10 mouse cellular contexts compared by ENCODE assay signal in the genomic region with DNA sequence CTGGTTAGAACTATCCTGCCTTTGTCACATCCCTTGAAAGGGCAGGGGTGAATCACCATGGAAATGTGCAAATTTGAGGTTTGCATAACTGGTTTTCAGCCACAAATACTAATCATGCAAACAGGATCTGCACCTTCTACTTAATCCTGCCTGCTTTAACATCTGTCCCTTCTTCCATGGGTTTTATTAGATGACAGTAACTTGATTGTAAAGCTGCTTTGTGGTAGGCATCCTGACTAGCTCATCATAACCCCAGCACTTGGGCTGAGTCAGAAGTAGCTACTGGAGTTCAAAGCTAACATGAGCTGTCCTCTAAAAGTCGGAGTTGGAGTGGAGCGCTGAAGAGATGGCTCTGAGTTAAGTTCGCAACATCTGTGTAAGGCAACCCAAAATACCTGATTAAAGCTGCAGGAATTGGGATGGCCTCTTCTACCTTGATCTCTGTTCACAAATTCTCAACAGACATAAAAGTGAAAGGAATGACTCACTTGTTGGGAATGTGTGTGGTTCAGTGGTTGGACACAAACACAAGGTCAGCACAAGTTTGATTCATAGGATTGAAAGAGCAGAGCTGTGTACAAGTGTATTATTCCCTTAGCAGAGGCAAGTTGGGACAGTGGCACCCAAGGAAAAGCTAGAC. TPM values are rescaled to one million over a fixed set of nuclear protein-coding genes. Genes with fewer than 3 reads are reported as not detected.
A peak's percentile ranks its signal among the peaks of the same experiment; 100 is the strongest.
DNase-seq lines count a peak whose midpoint lies in the region; ATAC-seq and TF ChIP-seq lines count a peak whose summit lies in the region.
"Had no signal": no experiment of that assay in that cellular context is flagged by ENCODE, and none has a peak within 500 bp of the region (broad histone marks: within the 10 kb centered on the region; RNA-seq: fewer than 3 reads in every experiment).

No protein-coding gene starts in this region.

- no peaks in the 10 kb centered on the region for H3K9me3 ChIP-seq in heart, embryonic 14.5 days (ENCODE audit: control insufficient read depth, low read length)
- H3K9me3 ChIP-seq in liver, embryonic 14.5 days (ENCODE audit: control insufficient read depth, low read length): no peaks in the 10 kb centered on the region

- H3K36me3 ChIP-seq in heart, embryonic 14.5 days (ENCODE audit: control insufficient read depth, insufficient read depth, low read length): peaks cover 59% of the 10 kb centered on the region
- H3K36me3 ChIP-seq in C2C12 (ENCODE audit: control insufficient read depth, insufficient read depth): peaks cover 57% of the 10 kb centered on the region
- H3K36me3 ChIP-seq in liver, embryonic 14.5 days (replicated peaks; ENCODE audit: control insufficient read depth, insufficient read depth, low read depth): peaks cover 56% of the 10 kb centered on the region

- WGBS in heart, embryonic 14.5 days: 76% methylated on average over 3 of the region's 3 CpGs
- WGBS in liver, embryonic 14.5 days (ENCODE audit: insufficient replicate concordance): 85% methylated on average over 3 of the region's 3 CpGs
- 91% methylated on average over 3 of the region's 3 CpGs for WGBS in cerebellum, adult 2 months

- peaks cover 98% of the 10 kb centered on the region for H3K79me2 ChIP-seq in C2C12 (ENCODE audit: control insufficient read depth, insufficient read depth)

- peaks cover 39 to 80% of the 10 kb centered on the region in 2 experiments for H3K4me1 ChIP-seq in heart, embryonic 14.5 days (ENCODE audit: control insufficient read depth in 2 of 2, insufficient read depth in 2 of 2, low read length in 2 of 2)
- H3K4me1 ChIP-seq in liver, embryonic 14.5 days (replicated peaks; ENCODE audit: control insufficient read depth in 2 of 2, insufficient read depth in 2 of 2, low read length in 1 of 2): peaks cover 68 to 76% of the 10 kb centered on the region in 2 experiments
- peaks cover 20% of the 10 kb centered on the region for H3K4me1 ChIP-seq in cerebellum, adult 2 months (ENCODE audit: control insufficient read depth, insufficient read depth, low read length)

- H3K4me2 ChIP-seq in heart, embryonic 14.5 days (ENCODE audit: low read length): peak overlapping the region; percentile 97; the same call in 1 of the 2 replicates
- H3K4me2 ChIP-seq in liver, embryonic 14.5 days (ENCODE audit: low read depth): peak overlapping the region; percentile 45

- no peak for DNase-seq in heart, adult 9 months (ENCODE audit: low spot score in 2 of 2)
- peak; percentile 72 for DNase-seq in NIH3T3 (ENCODE audit: low read depth)
- no peak for DNase-seq in liver, embryonic 14.5 days (ENCODE audit: low read depth in 3 of 3, low spot score in 3 of 3)
- no peak for DNase-seq in c-Kit-positive CD71-positive TER-119-positive erythroid progenitor cells, embryonic 14.5 days (ENCODE audit: low spot score)
- no peak for DNase-seq in cerebellum, adult 2 months
- no peak for DNase-seq in natural killer cell, adult 2 months (ENCODE audit: low spot score in 2 of 2)
- DNase-seq: kidney, postnatal 4 days; thymus, postnatal 25 days had no signal

- TF ChIP-seq EP300 in liver, embryonic 14.5 days (IDR thresholded peaks at IDR 0.05; ENCODE audit: low read depth): no peak

- no peak overlapping the region for H3K9ac ChIP-seq in heart, embryonic 14.5 days (ENCODE audit: low read length)
- H3K9ac ChIP-seq in liver, embryonic 14.5 days (replicated peaks): no peak overlapping the region; the same call in 1 of the 2 replicates

- no peak overlapping the region for H3ac ChIP-seq in C2C12 (ENCODE audit: control insufficient read depth, insufficient read length, low read depth)

- H3K4me3 ChIP-seq in heart, embryonic 14.5 days (ENCODE audit: control insufficient read depth in 1 of 2, insufficient read depth in 1 of 2, low read depth in 1 of 2, low read length in 2 of 2): no peak overlapping the region
- no peak overlapping the region for H3K4me3 ChIP-seq in C2C12 (ENCODE audit: insufficient read depth, poor library complexity, severe bottlenecking)
- no peak overlapping the region for H3K4me3 ChIP-seq in liver, embryonic 14.5 days (ENCODE audit: insufficient read depth in 1 of 2, low read depth in 2 of 2, low read length in 2 of 2)
- no peak overlapping the region for H3K4me3 ChIP-seq in cerebellum, adult 2 months (replicated peaks; ENCODE audit: insufficient read depth, low read depth, low read length)

- no peak for TF ChIP-seq POLR2A in cerebellum, adult 2 months (IDR thresholded peaks at IDR 0.05; ENCODE audit: borderline replicate concordance, insufficient read depth, low read length)

- H3K79me3 ChIP-seq in C2C12 (ENCODE audit: low read depth): peaks cover 80% of the 10 kb centered on the region

- no peak for TF ChIP-seq CTCF in C2C12 (IDR thresholded peaks at IDR 0.05; ENCODE audit: control insufficient read depth, insufficient read depth, insufficient read length)
- no peak for TF ChIP-seq CTCF in liver, embryonic 14.5 days (IDR thresholded peaks at IDR 0.05; ENCODE audit: low read depth)
- no peak for TF ChIP-seq CTCF in cerebellum, adult 2 months (IDR thresholded peaks at IDR 0.05; ENCODE audit: borderline replicate concordance, insufficient read depth, low read depth, low read length)

- peak overlapping the region; percentile 50 to 94 for H3K27ac ChIP-seq in heart, embryonic 14.5 days (replicated peaks in 1 of 2; ENCODE audit: control insufficient read depth in 1 of 2, insufficient read depth in 1 of 2, low read depth in 2 of 2, low read length in 2 of 2)
- H3K27ac ChIP-seq in liver, embryonic 14.5 days: peak overlapping the region; percentile 77
- no peak overlapping the region for H3K27ac ChIP-seq in cerebellum, adult 2 months (ENCODE audit: insufficient read depth, low read length)

- H3K27me3 ChIP-seq in heart, embryonic 14.5 days (ENCODE audit: control insufficient read depth, insufficient read depth, low read length): no peaks in the 10 kb centered on the region
- no peaks in the 10 kb centered on the region for H3K27me3 ChIP-seq in C2C12 (ENCODE audit: control insufficient read depth, insufficient read depth, insufficient read length)
- no peaks in the 10 kb centered on the region for H3K27me3 ChIP-seq in liver, embryonic 14.5 days (ENCODE audit: control insufficient read depth, insufficient read depth, low read length)
- H3K27me3 ChIP-seq in cerebellum, adult 2 months (ENCODE audit: control insufficient read depth, insufficient read depth, low read length): no peaks in the 10 kb centered on the region

- no peak for ATAC-seq in heart, embryonic 14.5 days (ENCODE audit: insufficient number of reproducible peaks, insufficient read depth, low FRiP score, low read depth)
- no peak for ATAC-seq in liver, embryonic 14.5 days (ENCODE audit: insufficient read depth)

TF ChIP-seq in C2C12, 6 proteins besides CTCF, POLR2A, EP300 and RAD21:
- TF ChIP-seq FOSL1 (IDR thresholded peaks at IDR 0.05; ENCODE audit: insufficient read depth, low read length, poor library complexity, severe bottlenecking) (peak; percentile 55), MYOD1 (IDR thresholded peaks at IDR 0.05; ENCODE audit: control insufficient read depth, insufficient read length, low read depth) (peak; percentile 43), CEBPB (IDR thresholded peaks at IDR 0.05; ENCODE audit: low read depth) (no peak)

RNA-seq across cellular contexts. Expression of a gene that starts 5.5 kb away (rescaled TPM):
- polyA plus RNA-seq in heart, embryonic 14.5 days (2014; fragmentation: Nextera tagmentation; extraction: Ambion mirVana): 54.3 and 57.2 TPM in 2 replicates
- 46.4 TPM for polyA plus RNA-seq in C2C12 (2012; fragmentation: generic; extraction: Trizol)
- polyA plus RNA-seq in liver, embryonic 14.5 days (2012; rRNA removed): 26.6 and 34.6 TPM in 2 replicates
- polyA plus RNA-seq in liver, embryonic 14.5 days (2014; fragmentation: Nextera tagmentation; extraction: Ambion mirVana): 39.2 and 45.0 TPM in 2 replicates
- polyA plus RNA-seq in cerebellum, adult 2 months (2012; rRNA removed): 43.6 and 45.4 TPM in 2 replicates

RNA-seq across cellular contexts. Expression of a gene that starts 23.6 kb away (rescaled TPM):
- polyA plus RNA-seq in heart, embryonic 14.5 days (2014; fragmentation: Nextera tagmentation; extraction: Ambion mirVana): 6.3 and 7.0 TPM in 2 replicates
- polyA plus RNA-seq in C2C12 (2012; fragmentation: generic; extraction: Trizol): 3.1 TPM
- 0.12 and 0.43 TPM in 2 replicates for polyA plus RNA-seq in liver, embryonic 14.5 days (2012; rRNA removed)
- 0.17 and 0.47 TPM in 2 replicates for polyA plus RNA-seq in liver, embryonic 14.5 days (2014; fragmentation: Nextera tagmentation; extraction: Ambion mirVana)
- polyA plus RNA-seq in cerebellum, adult 2 months (2012; rRNA removed): 13.5 and 15.9 TPM in 2 replicates

RNA-seq across cellular contexts. Expression of a gene that starts 39.3 kb away (rescaled TPM):
- polyA plus RNA-seq in heart, embryonic 14.5 days (2014; fragmentation: Nextera tagmentation; extraction: Ambion mirVana): 47.4 and 51.1 TPM in 2 replicates
- polyA plus RNA-seq in C2C12 (2012; fragmentation: generic; extraction: Trizol): 42.0 TPM
- polyA plus RNA-seq in liver, embryonic 14.5 days (2012; rRNA removed): 10.2 and 14.9 TPM in 2 replicates
- polyA plus RNA-seq in liver, embryonic 14.5 days (2014; fragmentation: Nextera tagmentation; extraction: Ambion mirVana): 26.8 and 27.1 TPM in 2 replicates
- polyA plus RNA-seq in cerebellum, adult 2 months (2012; rRNA removed): 84.5 and 88.8 TPM in 2 replicates
